Mouse (Mus musculus) cerebellum, postnatal 14 days (tissue): ENCODE measurements around the gene Zic4.
A peak's percentile ranks its signal among the peaks of the same experiment; 100 is the strongest.

Source experiments
- DNase-seq, 2 experiments: peaks; one replicate each; pipeline ENCODE4 v3.0.0; 2021; ENCODE audit warnings: mixed read lengths in 2 of 2

Gene Zic4

GRCm38 (mm10) chr9:91404905-91405752, 42.9 kb downstream of the Zic4 start:
- DNase-seq: peak; percentile 59 to 73

GRCm38 (mm10) chr9:91405753-91406178, 43.6 kb downstream of the Zic4 start:
- DNase-seq: peak; percentile 67 to 76

GRCm38 (mm10) chr9:91406258-91406763, 44.1 kb downstream of the Zic4 start:
- peak in 1 of 2 experiments; percentile 53 for DNase-seq

GRCm38 (mm10) chr9:91409771-91410170, 47.6 kb downstream of the Zic4 start:
- no peak for DNase-seq

GRCm38 (mm10) chr9:91414007-91414661, 51.9 kb downstream of the Zic4 start:
- DNase-seq: peak; percentile 37 to 44

GRCm38 (mm10) chr9:91420441-91420840, 58.2 kb downstream of the Zic4 start:
- peak; percentile 39 to 40 for DNase-seq
